Mouse (Mus musculus): ENCODE measurements around the gene Purb. TPM values are rescaled to one million over a fixed set of nuclear protein-coding genes. Genes with fewer than 3 reads are reported as not detected.

The Purb gene
- polyA plus RNA-seq, 1 experiment from 2014 or later = 22.1 TPM

DNA sequence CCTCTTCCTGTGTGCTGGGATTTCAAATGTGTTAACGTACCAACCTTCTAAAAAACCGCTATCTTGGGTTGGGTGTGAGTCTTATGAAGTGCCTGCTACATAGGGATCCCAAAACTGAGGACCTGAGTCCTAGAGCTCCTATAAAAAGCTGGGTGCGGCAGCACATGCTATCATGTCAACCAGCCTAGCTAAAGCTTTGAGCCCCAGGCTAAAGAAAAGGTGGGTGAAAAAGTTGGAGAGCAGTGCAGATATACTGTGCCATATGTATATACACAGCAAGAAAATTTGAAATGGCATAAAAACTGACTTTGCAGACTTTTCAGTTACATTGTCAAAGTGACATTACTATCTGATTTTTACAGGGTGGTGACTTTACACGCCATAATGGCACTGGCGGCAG lies 57.0 kb downstream of the Purb start:
- Histone ChIP-seq H3K27ac (ENCODE audit: low read length) (no peak overlapping the region), H3K4me3 (ENCODE audit: low read length) (no peak overlapping the region), H3K36me3 (ENCODE audit: control insufficient read depth, insufficient read depth) (peaks cover 27% of the 10 kb centered on the region), H3K27me3 (ENCODE audit: control insufficient read depth, insufficient read depth, low read length) (no peaks in the 10 kb centered on the region), H3K4me1 (ENCODE audit: control insufficient read depth, insufficient read depth, low read length) (peaks cover 26% of the 10 kb centered on the region), H3K9me3 (replicated peaks; ENCODE audit: control insufficient read depth, low read length) (no peaks in the 10 kb centered on the region), H3K4me2 (ENCODE audit: low read depth, low read length) (peak overlapping the region; percentile 9; the same call in 1 of the 2 replicates), H3K9ac (ENCODE audit: low read length) (no peak overlapping the region)
- ATAC-seq (replicated peaks; ENCODE audit: extremely low read depth, insufficient read depth, low FRiP score) = no peak
- WGBS = 70% methylated on average over 5 of the region's 5 CpGs

Small RNAs within 50 kb of the gene (microRNA-seq; reads per million reads assigned to microRNA genes)
- gene Gm22123 = not detected

Other genes starting within 250 kb of the Purb start
- 0.02 and 0.34 TPM in 2 replicates for gene Npc1l1, start 245.8 kb downstream of the Purb start, polyA plus RNA-seq (2015; fragmentation: Nextera tagmentation; extraction: Ambion mirVana)
- 54.1 and 57.9 TPM in 2 replicates for gene Ddx56, start 208.1 kb downstream of the Purb start, polyA plus RNA-seq (2015; fragmentation: Nextera tagmentation; extraction: Ambion mirVana)
- gene Tmed4, start 201.0 kb downstream of the Purb start, polyA plus RNA-seq (2015; fragmentation: Nextera tagmentation; extraction: Ambion mirVana) = 85.5 and 87.2 TPM in 2 replicates
- gene Ogdh, start 184.3 kb downstream of the Purb start, polyA plus RNA-seq (2015; fragmentation: Nextera tagmentation; extraction: Ambion mirVana) = 316 and 340 TPM in 2 replicates
- 7.4 and 8.7 TPM in 2 replicates for gene Zmiz2, start 86.8 kb downstream of the Purb start, polyA plus RNA-seq (2015; fragmentation: Nextera tagmentation; extraction: Ambion mirVana)
- 3,856 and 4,038 TPM in 2 replicates for gene Ppia, start 60.5 kb downstream of the Purb start, polyA plus RNA-seq (2015; fragmentation: Nextera tagmentation; extraction: Ambion mirVana)
- 327 and 358 TPM in 2 replicates for gene H2afv, start 31.5 kb downstream of the Purb start, polyA plus RNA-seq (2015; fragmentation: Nextera tagmentation; extraction: Ambion mirVana)
- 3.4 and 6.8 TPM in 2 replicates for gene Myo1g, start 45.0 kb upstream of the Purb start, polyA plus RNA-seq (2015; fragmentation: Nextera tagmentation; extraction: Ambion mirVana)
- 58.7 TPM in 2 replicates for gene Ccm2, start 71.0 kb upstream of the Purb start, polyA plus RNA-seq (2015; fragmentation: Nextera tagmentation; extraction: Ambion mirVana)
- 1.0 and 1.1 TPM in 2 replicates for gene Nacad, start 130.1 kb upstream of the Purb start, polyA plus RNA-seq (2015; fragmentation: Nextera tagmentation; extraction: Ambion mirVana)
- gene Tbrg4, start 150.2 kb upstream of the Purb start, polyA plus RNA-seq (2015; fragmentation: Nextera tagmentation; extraction: Ambion mirVana) = 49.8 and 51.0 TPM in 2 replicates
- gene Wap, start 162.7 kb upstream of the Purb start, polyA plus RNA-seq (2015; fragmentation: Nextera tagmentation; extraction: Ambion mirVana) = not detected in 2 replicates
- 4.3 and 5.9 TPM in 2 replicates for gene Ramp3, start 182.6 kb upstream of the Purb start, polyA plus RNA-seq (2015; fragmentation: Nextera tagmentation; extraction: Ambion mirVana)

Measured in heart, embryonic 16.5 days (tissue).